Mouse (Mus musculus): Measurements from ENCODE around the gene Pank2.
"Not testable (repeated sequence)": the region's sequence is repeated elsewhere in the genome, so short reads cannot be mapped to it uniquely, and the experiment has no call there.

Pank2 gene

DNA sequence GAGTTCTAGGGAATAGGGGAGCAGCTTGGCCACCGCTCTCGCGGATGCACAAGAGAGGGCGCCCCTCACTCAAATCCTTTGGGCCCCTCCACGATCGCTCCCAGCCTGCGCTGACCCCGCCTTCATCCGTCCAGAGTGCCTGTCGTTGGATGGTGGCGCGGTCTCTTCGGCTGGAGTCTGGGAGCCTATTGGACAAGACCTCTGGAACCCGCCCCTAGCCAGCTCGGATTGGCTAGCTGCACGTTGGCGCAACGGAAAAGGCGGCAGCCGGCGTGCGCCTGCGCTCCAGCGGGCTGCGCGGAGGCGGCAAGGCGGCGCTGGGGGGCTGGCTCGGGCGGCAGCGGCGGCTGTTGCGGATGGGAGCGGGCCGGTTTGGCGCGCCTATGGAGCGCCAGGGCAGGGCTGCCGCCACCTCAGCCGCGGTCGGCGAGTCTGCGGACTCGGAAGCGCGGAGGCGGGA lies at the start of gene Pank2:
Gene Pank2 (plus strand): TSS at position 283 of the 460 bp plus-strand sequence.
- in situ Hi-C loops (cut with MboI, MseI), result no loop called here

DNA sequence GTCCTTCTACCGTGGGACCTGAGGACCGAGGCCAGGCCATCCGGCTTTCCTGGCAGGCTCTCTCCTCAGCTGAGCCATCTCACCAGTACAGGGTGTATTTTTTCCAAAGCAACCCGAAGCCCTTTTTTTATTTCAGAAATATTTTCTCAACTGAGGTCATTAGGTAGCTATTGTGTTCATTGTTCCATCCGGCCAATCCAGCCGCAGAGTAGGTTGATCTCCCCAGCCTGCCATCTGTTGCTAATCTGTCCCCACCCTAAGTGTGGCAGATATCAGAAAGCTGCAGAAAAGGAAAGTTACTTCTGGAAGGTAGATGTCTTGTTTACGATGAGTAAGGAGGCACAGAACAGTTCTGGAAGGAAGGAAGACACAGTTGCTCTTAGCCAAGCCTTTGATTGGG lies 48.5 kb upstream of the Pank2 start:
- in situ Hi-C loops (cut with MboI, MseI), result no loop called here

DNA sequence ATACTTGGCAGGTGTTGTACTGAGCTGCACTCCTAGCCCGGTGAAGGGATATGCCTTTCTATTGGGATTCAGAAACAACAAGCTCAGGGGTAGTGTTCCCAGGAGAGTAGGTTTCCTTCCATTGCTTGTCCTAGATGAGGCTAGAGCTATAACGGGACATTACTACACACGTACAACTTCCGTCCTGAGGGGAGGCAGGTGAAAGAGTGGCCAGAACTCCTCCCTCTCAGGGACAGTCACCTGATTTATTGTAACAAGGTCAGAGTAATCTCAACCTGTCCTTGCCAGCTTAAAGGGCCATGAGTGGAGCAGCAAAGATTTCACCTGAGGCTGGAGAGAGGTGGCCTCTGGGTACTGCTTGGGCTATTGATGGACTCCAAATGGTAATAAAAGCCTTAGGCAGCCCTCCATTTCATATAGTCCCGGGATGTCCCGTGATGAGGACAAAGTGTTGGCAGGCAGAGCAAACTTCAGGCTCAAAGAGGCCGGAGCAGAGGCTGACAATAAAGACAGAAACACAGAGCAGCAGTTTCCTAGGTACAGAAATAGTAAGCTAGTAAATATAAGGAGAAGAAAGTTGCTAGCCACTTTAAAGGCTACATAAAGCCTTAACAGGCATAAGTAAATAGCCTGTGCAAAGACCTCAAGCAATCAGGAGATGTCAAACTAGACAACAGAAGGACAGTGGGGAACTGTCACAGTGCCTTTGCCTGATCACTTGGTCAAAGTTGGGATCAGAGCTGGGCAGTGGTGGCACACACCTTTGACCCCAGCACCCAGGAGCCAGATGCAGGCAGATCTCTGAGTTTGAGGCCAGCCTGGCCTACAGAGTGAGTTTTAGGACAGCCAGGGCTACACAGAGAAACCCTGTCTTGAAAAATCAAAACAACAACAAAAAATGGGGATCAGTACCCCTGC lies 46.1 kb upstream of the Pank2 start:
- in situ Hi-C loops (cut with MboI, MseI), result no loop called here

DNA sequence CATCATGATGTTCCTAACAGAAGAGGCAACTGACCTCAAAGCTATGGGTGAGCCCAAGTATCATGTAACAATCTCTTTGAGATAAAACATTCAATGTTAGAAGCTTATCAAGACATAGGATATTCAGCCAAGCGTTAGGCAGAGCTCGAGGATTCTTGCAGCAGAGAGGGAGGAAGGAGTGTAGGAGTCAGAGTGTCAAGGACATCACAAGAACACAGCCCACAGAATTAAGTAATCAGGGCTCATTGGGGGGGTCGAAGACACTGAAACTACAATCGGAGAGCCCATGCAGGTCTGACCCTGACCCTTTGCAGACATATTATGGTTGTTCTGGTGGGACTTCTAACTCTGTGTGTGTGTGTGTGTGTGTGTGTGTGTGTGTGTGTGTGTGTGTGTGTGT lies 42.3 kb upstream of the Pank2 start:
- in situ Hi-C loops (cut with MboI, MseI), result no loop called here

DNA sequence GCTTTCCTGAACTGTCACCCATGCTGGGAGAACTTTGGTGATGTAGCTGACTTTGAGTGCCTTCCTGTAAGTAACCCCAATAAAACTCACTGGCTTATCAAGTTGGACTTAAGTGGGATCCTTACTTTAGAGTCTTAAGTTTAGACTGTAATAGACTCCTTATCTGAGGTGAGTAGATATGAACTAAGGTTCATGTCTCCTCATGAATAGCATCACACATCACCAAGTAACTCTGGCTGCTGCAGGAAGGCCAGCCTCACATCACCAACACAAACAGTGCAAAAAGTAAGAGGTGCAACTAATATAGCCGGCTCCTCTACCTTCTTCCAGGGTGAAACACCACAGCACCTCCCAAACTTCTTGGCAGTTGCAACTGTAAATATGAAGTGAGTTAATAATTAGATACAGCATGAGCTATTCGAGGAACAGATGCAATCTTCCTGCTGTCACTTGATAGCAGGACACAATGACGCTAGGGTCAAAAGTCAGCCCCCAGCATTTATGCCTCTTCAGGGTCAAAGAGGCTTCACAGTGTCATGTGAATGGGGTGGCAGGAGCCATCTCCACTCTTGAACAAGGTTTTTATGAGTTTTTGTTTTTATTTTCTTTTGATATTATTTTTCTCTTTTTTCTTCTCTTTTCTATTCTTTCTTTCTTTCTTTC lies 40.3 kb upstream of the Pank2 start:
- in situ Hi-C loops (cut with MboI, MseI), result no loop called here

DNA sequence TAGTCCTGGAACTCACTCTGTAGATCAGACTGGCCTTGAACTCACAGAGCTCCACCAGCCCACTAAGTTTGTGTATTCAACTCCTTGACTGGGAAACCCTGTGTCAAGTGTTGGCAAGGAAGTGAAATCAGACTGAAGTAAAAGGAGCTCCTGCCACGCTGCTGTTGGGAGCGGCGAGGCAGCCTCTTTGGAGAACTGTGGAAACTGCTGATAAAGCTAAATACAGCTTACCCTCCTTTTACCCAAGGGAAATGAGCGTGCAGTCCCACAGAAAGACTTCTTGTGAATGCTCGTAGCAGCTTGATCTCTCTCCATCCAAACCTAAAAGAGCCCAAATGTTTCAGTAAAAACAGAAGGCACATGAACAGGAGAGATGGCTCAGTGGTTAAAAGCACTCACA lies 39.7 kb upstream of the Pank2 start:
- in situ Hi-C loops (cut with MboI, MseI), result no loop called here

DNA sequence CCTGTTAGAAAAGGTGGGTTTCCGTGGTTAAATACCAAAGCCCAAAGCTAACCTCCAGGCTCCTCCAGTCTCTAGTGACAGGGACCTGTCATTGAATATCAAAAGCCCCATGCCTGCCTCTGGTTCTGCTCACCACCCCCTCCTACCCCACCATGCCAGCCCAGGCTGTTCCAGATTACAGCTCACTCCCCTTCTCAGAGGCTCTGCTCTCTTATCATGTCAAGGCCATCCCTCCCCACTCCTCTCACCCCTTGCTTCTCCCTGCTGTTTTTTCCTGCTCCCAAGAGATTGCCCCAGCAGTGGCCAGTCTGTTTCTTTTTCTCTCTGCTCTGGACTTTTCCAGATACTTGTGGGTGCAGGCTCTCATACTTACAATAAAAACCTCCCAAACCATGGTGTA lies 38.7 kb upstream of the Pank2 start:
- in situ Hi-C loops (cut with MboI, MseI), result no loop called here

DNA sequence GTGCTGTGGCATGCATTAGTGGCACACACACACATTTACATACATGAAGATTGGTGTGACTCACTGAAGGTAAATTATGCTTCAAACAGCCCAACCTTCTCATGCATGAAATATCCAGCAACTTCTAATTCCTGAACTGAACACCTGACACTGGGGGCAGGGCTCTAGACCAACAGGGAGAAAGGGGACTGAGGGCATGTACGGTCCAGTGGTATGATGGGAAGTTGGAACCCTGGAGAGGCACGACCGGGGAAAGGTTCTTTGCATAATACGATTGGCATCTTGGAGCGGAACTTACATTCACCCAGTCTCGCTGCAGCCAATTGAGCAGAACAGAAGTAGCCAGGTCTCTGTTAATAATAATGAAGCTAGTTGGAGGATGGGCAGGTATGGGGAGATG lies 37.1 kb upstream of the Pank2 start:
- in situ Hi-C loops (cut with MboI, MseI), result no loop called here

DNA sequence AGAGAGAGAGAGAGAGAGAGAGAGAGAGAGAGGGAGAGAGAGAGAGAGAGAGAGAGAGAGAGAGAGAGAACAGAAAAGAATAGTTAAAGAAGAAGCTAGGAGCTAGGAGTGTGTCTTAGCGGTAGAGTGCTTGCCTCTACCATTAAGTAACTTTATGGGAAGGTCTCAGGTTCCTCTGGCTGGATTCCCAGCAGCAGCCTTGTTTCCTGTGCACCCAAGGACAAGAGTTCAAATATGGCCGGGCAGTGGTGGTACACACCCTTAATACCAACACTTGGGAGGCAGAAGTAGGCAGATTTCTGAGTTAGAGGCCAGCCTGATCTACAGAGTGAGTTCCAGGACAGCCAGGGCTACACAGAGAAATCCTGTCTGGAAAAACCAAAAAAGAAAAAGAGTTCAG lies 35.6 kb upstream of the Pank2 start:
- in situ Hi-C loops (cut with MboI, MseI), result not testable (repeated sequence)

DNA sequence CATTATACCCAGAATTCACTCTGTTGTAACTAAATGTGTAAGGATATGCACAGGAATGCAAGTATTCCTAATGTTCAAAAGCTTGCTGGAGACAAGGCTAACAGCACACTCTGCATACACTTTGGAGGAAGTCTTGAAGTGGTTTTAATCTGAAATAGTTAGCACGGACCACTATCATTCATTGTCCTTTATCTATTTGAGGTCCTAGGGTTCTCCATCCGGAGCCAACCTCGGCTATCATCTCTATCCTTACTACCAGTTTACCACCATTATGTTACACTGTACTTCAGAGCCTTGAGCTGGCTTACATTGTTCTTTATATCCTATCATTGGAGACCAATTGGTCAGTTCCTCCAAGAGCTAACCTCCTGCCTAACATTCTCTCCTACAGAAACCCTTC lies 35.1 kb upstream of the Pank2 start:
- in situ Hi-C loops (cut with MboI, MseI), result no loop called here

DNA sequence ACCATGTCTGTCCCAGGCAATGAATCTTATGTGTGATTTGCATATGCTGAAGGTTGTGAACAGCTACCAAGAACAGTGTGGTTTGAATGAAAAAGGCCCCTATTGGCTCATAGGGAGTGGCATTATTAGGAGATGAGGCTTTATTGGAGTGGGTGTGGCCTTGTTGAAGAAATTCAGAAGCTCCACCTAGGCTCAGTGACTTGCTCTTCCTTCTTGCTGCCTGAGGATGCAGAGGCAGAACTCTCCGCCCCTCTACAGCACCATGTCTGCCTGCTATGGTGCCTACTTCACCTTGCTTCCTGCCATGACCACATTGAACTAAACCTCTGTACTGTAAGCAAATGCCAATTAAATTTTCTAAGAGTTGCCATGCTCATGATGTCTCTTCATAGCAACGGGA lies 29.7 kb upstream of the Pank2 start:
- in situ Hi-C loops (cut with MboI, MseI), result loop anchor here (5.0 kb wide), 1 partner anchor 135 kb away; no protein-coding TSS in a partner anchor

DNA sequence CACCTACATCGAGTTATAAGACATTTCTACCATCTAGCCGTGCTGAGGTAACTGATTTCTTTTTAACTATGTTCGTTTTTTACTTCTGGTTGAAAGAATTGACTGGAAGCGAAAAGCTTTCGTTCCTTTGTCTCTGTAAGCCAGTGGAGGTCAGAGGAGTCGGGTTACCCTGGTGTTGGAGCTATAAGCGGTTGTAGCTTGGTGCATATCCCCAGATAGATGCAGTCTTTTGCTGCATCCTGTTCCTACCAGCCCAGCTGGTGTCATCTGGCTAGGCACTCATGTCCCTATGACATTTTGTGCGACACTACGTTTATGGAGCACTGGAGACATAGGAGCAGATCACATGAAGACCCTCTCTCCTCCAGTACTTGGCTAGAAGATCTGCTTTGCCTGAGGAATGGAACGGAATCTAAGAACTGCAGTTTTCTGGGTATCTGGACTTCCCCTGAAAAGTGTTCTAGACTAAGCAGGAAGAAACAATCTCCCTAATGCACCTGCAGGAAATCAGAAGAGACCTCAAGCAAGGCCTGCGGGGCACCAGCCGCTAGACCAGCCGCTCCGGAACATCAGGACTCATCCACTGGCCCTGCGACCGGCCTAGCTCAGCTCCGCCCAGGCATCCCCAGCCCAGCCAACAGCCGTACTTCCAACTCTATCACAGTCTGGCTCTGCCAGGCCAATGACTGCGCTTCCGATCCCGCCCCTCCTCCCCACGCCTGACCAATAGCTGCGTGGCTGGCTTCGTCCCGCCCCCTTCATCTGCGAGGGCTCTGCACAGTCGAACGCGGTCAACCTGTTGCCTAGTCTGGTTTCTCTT lies 28.8 kb upstream of the Pank2 start, which contains the start of gene Mavs:
Gene Mavs (plus strand): TSS at position 757 of the 820 bp plus-strand sequence.
- in situ Hi-C loops (cut with MboI, MseI), result loop anchor here (5.0 kb wide), 1 partner anchor 136 kb away; no protein-coding TSS in a partner anchor

DNA sequence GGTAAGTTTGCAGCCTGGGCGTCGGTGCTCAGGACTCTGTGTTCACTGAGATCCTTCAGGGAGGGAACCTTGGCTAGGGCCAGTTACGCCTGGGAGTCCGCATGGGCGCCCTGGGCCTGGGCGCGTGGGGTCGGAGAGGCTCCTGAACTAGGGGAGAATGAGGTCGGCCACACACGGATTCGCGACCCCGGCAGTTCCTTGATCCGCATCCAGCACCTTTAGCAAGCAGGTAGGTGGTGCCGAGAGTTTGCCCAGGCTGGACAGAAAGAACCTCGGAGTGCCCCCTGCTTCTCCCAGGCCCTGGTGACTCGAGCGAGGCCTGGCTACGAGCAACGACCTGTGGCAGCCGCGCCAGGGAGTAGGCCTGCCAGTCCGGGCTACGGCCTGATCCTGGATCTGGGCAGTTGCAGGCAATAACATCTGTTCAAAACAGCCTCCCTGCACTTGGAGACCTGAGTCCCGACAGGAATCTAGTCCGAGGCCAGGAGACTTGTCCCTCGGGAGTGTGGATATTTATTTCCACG lies 28.1 kb upstream of the Pank2 start:
- in situ Hi-C loops (cut with MboI, MseI), result loop anchor here (5.0 kb wide), 1 partner anchor 137 kb away; no protein-coding TSS in a partner anchor

DNA sequence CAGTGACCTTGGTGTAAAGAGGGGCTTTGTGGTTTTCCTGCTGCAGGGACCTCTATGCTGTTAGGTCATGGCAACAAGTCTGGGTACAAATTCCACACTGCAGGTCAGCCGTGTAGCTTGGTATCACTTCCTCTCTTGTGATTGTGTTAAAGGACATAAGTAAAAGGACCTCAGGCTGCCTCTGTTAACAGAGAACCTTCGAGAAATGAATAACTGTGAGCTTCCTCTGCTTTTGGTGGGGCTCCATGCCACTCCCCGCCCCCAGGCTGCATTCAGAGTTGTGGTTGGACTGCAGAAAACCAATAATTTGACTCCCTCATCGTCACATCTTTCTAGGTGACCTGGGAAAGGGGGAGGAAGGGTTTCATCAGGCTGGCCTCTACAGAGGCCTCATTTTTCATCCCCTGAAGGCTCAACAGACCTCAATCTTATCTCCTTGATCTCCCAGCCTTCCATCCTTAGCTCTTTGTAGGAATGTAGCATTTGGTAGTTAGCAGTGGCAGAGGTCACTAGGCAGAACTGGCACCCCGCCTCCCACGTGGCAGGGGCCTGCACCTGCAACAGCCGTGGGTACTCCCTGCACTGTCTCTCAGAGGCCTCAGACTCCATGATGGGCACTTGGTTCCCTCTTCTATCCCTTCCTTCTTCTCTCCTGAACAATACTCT lies 27.2 kb upstream of the Pank2 start:
- in situ Hi-C loops (cut with MboI, MseI), result loop anchor here (5.0 kb wide), 1 partner anchor 138 kb away; no protein-coding TSS in a partner anchor

DNA sequence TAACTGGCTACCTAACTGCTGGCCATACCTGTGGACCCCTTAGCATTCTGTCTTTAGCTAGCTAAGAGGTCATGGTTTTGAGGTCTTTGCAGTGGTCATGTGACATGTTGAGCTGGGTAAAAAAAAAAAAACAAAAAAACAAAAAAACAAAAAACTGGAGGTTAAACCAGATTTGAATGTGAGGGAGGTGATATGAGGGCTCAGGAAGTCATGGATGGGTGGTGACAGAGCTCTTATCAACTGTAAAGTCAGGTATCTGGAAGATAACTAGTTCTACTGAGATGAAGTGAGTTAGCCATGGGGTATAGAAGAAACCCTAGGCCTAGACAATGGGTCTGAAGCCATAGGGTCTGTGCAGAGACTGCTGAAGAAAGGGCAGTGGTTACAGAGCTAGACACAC lies 20.1 kb upstream of the Pank2 start:
- in situ Hi-C loops (cut with MboI, MseI), result no loop called here

DNA sequence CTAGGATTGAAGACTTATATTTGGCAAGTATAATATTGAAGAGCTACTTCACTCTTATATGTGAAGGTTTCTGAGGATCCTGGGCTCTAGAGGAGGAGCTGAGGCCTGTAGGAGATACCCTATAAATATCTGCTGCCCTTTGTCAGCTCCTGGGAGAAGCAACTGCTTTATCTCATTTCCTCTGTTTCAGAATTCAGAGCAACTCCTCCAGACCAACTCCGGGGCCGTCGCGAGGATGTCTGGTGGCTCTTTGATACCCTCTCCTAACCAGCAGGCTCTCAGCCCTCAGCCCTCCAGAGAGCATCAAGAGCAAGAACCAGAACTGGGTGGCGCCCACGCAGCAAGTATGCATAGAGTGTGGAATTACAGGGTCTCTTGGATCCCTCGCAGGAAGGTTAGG lies 19.4 kb upstream of the Pank2 start:
- in situ Hi-C loops (cut with MboI, MseI), result no loop called here

DNA sequence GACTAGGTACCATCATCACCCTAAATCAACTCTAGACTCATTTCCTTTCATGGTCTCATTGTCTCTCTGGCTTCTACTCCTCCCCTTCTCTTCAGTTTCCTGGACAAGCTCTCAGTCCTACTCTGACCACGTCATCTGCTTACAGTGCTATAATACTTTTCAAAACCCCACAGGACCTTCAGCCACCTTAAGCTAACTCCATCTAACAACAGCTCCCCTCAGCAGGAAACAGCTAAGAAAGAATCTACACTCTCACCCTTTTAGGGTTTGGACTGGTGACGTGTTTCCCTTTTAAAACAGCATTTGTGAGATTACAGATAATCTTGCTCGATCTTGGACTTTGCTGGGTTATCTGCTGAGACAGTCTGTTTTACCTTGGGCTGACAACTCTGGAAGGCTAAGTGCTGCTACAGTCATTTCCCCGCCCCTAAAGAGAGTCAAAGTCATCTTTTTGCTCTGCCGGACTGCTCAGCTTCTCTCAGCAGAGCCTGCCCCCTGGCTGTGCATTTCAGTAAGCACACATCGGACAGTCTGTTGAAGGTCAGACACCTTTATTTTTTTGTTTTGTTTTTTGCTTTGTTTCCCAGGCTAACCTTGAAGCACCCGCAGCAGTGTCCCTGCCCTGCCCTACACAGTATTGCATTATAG lies 8.5 kb upstream of the Pank2 start:
- in situ Hi-C loops (cut with MboI, MseI), result no loop called here

DNA sequence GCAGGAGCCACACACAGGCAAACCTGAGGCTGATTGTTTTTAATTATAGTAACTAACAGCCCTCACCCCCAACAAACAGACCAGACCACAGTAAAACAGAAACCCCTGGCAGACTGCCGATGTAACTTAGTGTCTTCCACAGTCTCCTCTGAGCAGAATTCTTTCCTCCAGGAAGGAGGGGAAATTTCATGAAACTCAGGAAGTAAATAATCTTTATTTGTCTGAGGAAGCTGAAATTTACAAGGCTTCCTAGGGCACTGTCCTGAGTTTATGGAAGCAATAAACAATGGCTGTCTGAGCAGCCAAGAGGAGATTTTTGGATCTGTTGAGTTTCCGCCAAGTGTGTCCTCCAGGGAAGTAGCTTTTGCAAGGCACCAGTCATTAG lies 8.0 kb upstream of the Pank2 start:
- in situ Hi-C loops (cut with MboI, MseI), result no loop called here

DNA sequence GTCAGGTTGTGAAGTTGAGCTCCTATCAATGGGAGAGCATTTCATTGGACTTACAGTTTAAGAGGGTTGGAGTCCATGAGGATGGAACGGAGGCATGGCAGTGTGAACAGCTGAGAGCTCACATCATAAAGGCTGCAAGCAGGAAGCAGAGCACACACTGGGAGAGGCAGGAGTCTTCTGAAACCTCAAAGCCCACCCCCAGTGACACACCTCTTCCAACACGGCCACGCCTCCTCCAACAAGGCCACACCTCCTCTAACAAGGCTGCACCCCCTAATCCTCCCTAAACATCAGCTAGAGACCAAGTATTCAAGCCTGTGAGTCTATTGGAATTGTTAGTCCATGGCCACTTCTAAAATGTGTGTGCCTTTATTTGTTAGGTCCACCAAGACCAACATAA lies 6.6 kb upstream of the Pank2 start:
- in situ Hi-C loops (cut with MboI, MseI), result no loop called here

DNA sequence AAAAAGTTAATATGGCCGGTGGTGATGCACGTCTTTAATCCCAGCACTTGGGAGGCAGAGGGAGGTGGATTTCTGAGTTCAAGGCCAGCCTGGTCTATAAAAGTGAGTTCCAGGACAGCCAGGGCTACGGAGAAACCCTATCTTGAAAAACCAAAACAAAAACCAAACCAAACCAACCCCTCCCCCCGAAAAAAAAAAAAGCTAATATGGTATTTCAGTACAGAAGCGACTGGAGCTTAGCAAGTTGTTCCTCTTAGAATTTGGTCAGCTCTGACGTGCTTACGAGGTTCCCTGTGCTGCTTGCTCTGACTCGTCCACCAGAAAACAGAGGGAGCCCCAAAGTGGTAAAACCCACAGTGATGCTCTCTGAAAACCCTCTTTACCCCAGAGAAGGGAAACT lies 3.6 kb upstream of the Pank2 start:
- in situ Hi-C loops (cut with MboI, MseI), result no loop called here
